Mouse (Mus musculus) C2C12 (cell line): ENCODE measurements around the gene Dnajb6.

ENCODE experiments used
- CEBPB ChIP-seq: IDR thresholded peaks from one replicate; pipeline ENCODE4 v1.6.1; 2011; ENCODE audit warnings: low read depth, mild to moderate bottlenecking, control low read depth, moderate library complexity
- CTCF ChIP-seq: IDR thresholded peaks from one replicate; pipeline ENCODE4 v1.5.1; 2011; ENCODE audit not compliant: control insufficient read depth, insufficient read depth, insufficient read length
- FOSL1 ChIP-seq: IDR thresholded peaks from one replicate; pipeline ENCODE4 v1.8.0; 2011; ENCODE audit warnings: mild to moderate bottlenecking, low read length; ENCODE audit not compliant: poor library complexity, insufficient read depth, severe bottlenecking
- MAX ChIP-seq: IDR thresholded peaks from one replicate; pipeline ENCODE4 v1.6.1; 2011; ENCODE audit warnings: mild to moderate bottlenecking, control low read depth
- MYOD1 ChIP-seq: IDR thresholded peaks from one replicate; pipeline ENCODE4 v1.6.1; 2011; ENCODE audit warnings: low read depth; ENCODE audit not compliant: control insufficient read depth, insufficient read length
- MYOG ChIP-seq: IDR thresholded peaks from one replicate; pipeline ENCODE4 v1.6.1; 2011; ENCODE audit not compliant: control insufficient read depth, insufficient read length; ENCODE audit errors: extremely low read depth
- USF1 ChIP-seq: IDR thresholded peaks from one replicate; pipeline ENCODE4 v1.6.1; 2011; ENCODE audit warnings: low read depth, mild to moderate bottlenecking, control low read depth, moderate library complexity

GRCm38 (mm10) chr5:29808940-29809339, 73.5 kb downstream of the Dnajb6 start:
- TF ChIP-seq USF1 (no peak), CTCF (no peak), FOSL1 (no peak), MYOG (no peak), MAX (no peak), CEBPB (no peak), MYOD1 (no peak)
